Mouse (Mus musculus) neural tube, embryonic 14.5 days (tissue): Measurements from ENCODE around the gene Gcgr. TPM values are rescaled to one million over a fixed set of nuclear protein-coding genes. Genes with fewer than 3 reads are reported as not detected.
A peak's percentile ranks its signal among the peaks of the same experiment; 100 is the strongest.

ENCODE experiments used
- ATAC-seq: fragments of 200-750 bp; cut with Nextera tagmentation; 2 replicates; pipeline ENCODE4 v1.8.0; 2017; ENCODE audit warnings: low read depth, mild to moderate bottlenecking, moderate TSS enrichment, moderate library complexity
- H3K27ac ChIP-seq: fragments of 300-500 bp; sonication (generic); 2 replicates; pipeline ENCODE4 v1.5.1; 2014; ENCODE audit warnings: low read depth, mild to moderate bottlenecking, control low read depth, low read length, moderate library complexity, mixed read lengths
- H3K27me3 ChIP-seq: fragments of 300-500 bp; sonication (generic); 2 replicates; pipeline ENCODE4 v1.6.1; 2014; ENCODE audit warnings: low read length; ENCODE audit not compliant: control insufficient read depth, insufficient read depth
- H3K36me3 ChIP-seq: fragments of 300-500 bp; sonication (generic); 2 replicates; pipeline ENCODE4 v1.6.1; 2014; ENCODE audit warnings: low read length, mixed read lengths; ENCODE audit not compliant: control insufficient read depth, insufficient read depth
- H3K4me1 ChIP-seq: fragments of 300-500 bp; sonication (generic); 2 replicates; pipeline ENCODE4 v1.6.1; 2014; ENCODE audit warnings: low read length; ENCODE audit not compliant: control insufficient read depth, insufficient read depth
- H3K4me2 ChIP-seq: fragments of 300-500 bp; sonication (generic); 2 replicates; pipeline ENCODE4 v1.6.1; 2014; ENCODE audit warnings: mild to moderate bottlenecking, low read depth, low read length, control low read depth
- H3K4me3 ChIP-seq: fragments of 300-500 bp; sonication (generic); 2 replicates; pipeline ENCODE4 v1.5.1; 2014; ENCODE audit warnings: low read depth, low read length, control low read depth, mixed read lengths
- H3K9ac ChIP-seq: fragments of 300-500 bp; sonication (generic); replicated peaks from 2 replicates; pipeline ENCODE4 v1.6.1; 2014; ENCODE audit warnings: low read depth, mild to moderate bottlenecking, control low read depth, low read length, mixed read lengths
- H3K9me3 ChIP-seq: fragments of 300-500 bp; sonication (generic); 2 replicates; pipeline ENCODE4 v1.6.1; 2016; ENCODE audit warnings: low read length; ENCODE audit not compliant: control insufficient read depth
- WGBS: fragments of 180-500 bp; shearing (Covaris S2); extraction: QIAGEN DNeasy Blood & Tissue Kit; methylation state at CpG from one replicate; pipeline ENCODE4 v1.1.7; 2014; 5-methylcytosine and 5-hydroxymethylcytosine counted together
- polyA plus RNA-seq: library from polyadenylated mRNA; unstranded; fragments of >200 nt; fragmentation: Nextera tagmentation; extraction: Ambion mirVana; gene quantifications from 2 replicates; pipeline ENCODE4 v1.2.1, GENCODE M21; 2014

The Gcgr gene
- polyA plus RNA-seq, 1 experiment from 2014 or later: 0.19 TPM

- no peaks in the 10 kb centered on the region for H3K9me3 ChIP-seq
- no peaks in the 10 kb centered on the region for H3K4me1 ChIP-seq
- no peak overlapping the region for H3K27ac ChIP-seq
- no peaks in the 10 kb centered on the region for H3K27me3 ChIP-seq
- no peak overlapping the region for H3K4me2 ChIP-seq
- H3K36me3 ChIP-seq: peaks cover 78% of the 10 kb centered on the region
- no peak for ATAC-seq
- H3K4me3 ChIP-seq: no peak overlapping the region
- H3K9ac ChIP-seq: no peak overlapping the region
- WGBS: 96% methylated on average over 13 of the region's 13 CpGs
Measured at GRCm38 (mm10) chr11:120562949-120563348, 32.5 kb downstream of the Gcgr start.

GRCm38 (mm10) chr11:120565114-120565513 is 34.6 kb downstream of the Gcgr start:
- H3K9ac ChIP-seq: no peak overlapping the region
- H3K9me3 ChIP-seq: no peaks in the 10 kb centered on the region
- WGBS: 91% methylated on average over 9 of the region's 9 CpGs
- no peaks in the 10 kb centered on the region for H3K27me3 ChIP-seq
- H3K4me3 ChIP-seq: no peak overlapping the region
- H3K36me3 ChIP-seq: peaks cover 88% of the 10 kb centered on the region
- no peak for ATAC-seq
- no peak overlapping the region for H3K4me2 ChIP-seq
- H3K27ac ChIP-seq: no peak overlapping the region
- H3K4me1 ChIP-seq: no peaks in the 10 kb centered on the region

- peaks cover 64% of the 10 kb centered on the region for H3K36me3 ChIP-seq
- H3K4me2 ChIP-seq: no peak overlapping the region
- WGBS: 92% methylated on average over 6 of the region's 6 CpGs
- peaks cover 8% of the 10 kb centered on the region for H3K4me1 ChIP-seq
- no peak overlapping the region for H3K4me3 ChIP-seq
- H3K27ac ChIP-seq: no peak overlapping the region
- no peaks in the 10 kb centered on the region for H3K9me3 ChIP-seq
- ATAC-seq: no peak
- no peak overlapping the region for H3K9ac ChIP-seq
- H3K27me3 ChIP-seq: no peaks in the 10 kb centered on the region
Measured at GRCm38 (mm10) chr11:120568324-120568723, 37.8 kb downstream of the Gcgr start.

- H3K4me3 ChIP-seq: no peak overlapping the region; the same call in 1 of the 2 replicates
- H3K9ac ChIP-seq: no peak overlapping the region; the same call in 1 of the 2 replicates
- peak overlapping the region; percentile 95; the same call in 1 of the 2 replicates for H3K4me2 ChIP-seq
- H3K36me3 ChIP-seq: peaks cover 37% of the 10 kb centered on the region
- H3K27ac ChIP-seq: no peak overlapping the region
- no peaks in the 10 kb centered on the region for H3K27me3 ChIP-seq
- WGBS: 89% methylated on average over 3 of the region's 3 CpGs
- peaks cover 16% of the 10 kb centered on the region for H3K4me1 ChIP-seq
- H3K9me3 ChIP-seq: no peaks in the 10 kb centered on the region
- ATAC-seq: no peak
Measured at GRCm38 (mm10) chr11:120571122-120571521, 40.6 kb downstream of the Gcgr start.

GRCm38 (mm10) chr11:120571754-120572416 is 41.4 kb downstream of the Gcgr start:
- Histone ChIP-seq H3K4me2 (peak overlapping the region; percentile 95), H3K9me3 (no peaks in the 10 kb centered on the region), H3K4me3 (peak overlapping the region; percentile 68), H3K27ac (peak overlapping the region; percentile 56), H3K27me3 (no peaks in the 10 kb centered on the region), H3K4me1 (peaks cover 16% of the 10 kb centered on the region), H3K9ac (peak overlapping the region; percentile 72), H3K36me3 (peaks cover 30% of the 10 kb centered on the region)
- WGBS: 15% methylated on average over 11 of the region's 11 CpGs
- no peak for ATAC-seq

GRCm38 (mm10) chr11:120572417-120572751 is 41.9 kb downstream of the Gcgr start:
- Histone ChIP-seq H3K9me3 (no peaks in the 10 kb centered on the region), H3K4me2 (peak overlapping the region; percentile 95), H3K9ac (peak overlapping the region; percentile 72), H3K4me3 (peak overlapping the region; percentile 68), H3K27me3 (no peaks in the 10 kb centered on the region), H3K4me1 (peaks cover 16% of the 10 kb centered on the region), H3K36me3 (peaks cover 27% of the 10 kb centered on the region), H3K27ac (peak overlapping the region; percentile 56)
- 0% methylated on average over 21 of the region's 24 CpGs for WGBS
- peak; percentile 40; the same call in 1 of the 2 replicates for ATAC-seq

- peak within 1 kb of the TSS; percentile 89 for H3K27ac ChIP-seq
- ATAC-seq: peak; percentile 96
- H3K36me3 ChIP-seq: peaks cover 27% of the 10 kb centered on the region
- H3K4me3 ChIP-seq: peak within 1 kb of the TSS; percentile 68
- peak within 1 kb of the TSS; percentile 95 for H3K4me2 ChIP-seq
- no peaks in the 10 kb centered on the region for H3K27me3 ChIP-seq
- WGBS: under 1% methylated on average over 92 of the region's 94 CpGs
- H3K9me3 ChIP-seq: no peaks in the 10 kb centered on the region
- H3K9ac ChIP-seq: peak within 1 kb of the TSS; percentile 72
- peaks cover 16% of the 10 kb centered on the region for H3K4me1 ChIP-seq
Measured at GRCm38 (mm10) chr11:120572752-120573584, 42.5 kb downstream of the Gcgr start, which contains the start of gene P4hb. Gene P4hb, minus strand, starts transcription at chr11:120573253.

- ATAC-seq: no peak
- peak overlapping the region; percentile 68 for H3K4me3 ChIP-seq
- H3K36me3 ChIP-seq: peaks cover 27% of the 10 kb centered on the region
- peak overlapping the region; percentile 89 for H3K27ac ChIP-seq
- H3K27me3 ChIP-seq: no peaks in the 10 kb centered on the region
- peak overlapping the region; percentile 90 for H3K4me2 ChIP-seq
- WGBS: under 1% methylated on average over 23 of the region's 23 CpGs
- H3K4me1 ChIP-seq: peaks cover 16% of the 10 kb centered on the region
- peak overlapping the region; percentile 72 for H3K9ac ChIP-seq
- no peaks in the 10 kb centered on the region for H3K9me3 ChIP-seq
Measured at GRCm38 (mm10) chr11:120573585-120574277, 43.2 kb downstream of the Gcgr start.
